Mouse (Mus musculus): ENCODE data around the gene Man2b1. TPM values are rescaled to one million over a fixed set of nuclear protein-coding genes. Genes with fewer than 3 reads are reported as not detected.

The Man2b1 gene
- 21.2 and 23.5 TPM in 2 replicates for polyA plus RNA-seq (2012; rRNA removed)

DNA sequence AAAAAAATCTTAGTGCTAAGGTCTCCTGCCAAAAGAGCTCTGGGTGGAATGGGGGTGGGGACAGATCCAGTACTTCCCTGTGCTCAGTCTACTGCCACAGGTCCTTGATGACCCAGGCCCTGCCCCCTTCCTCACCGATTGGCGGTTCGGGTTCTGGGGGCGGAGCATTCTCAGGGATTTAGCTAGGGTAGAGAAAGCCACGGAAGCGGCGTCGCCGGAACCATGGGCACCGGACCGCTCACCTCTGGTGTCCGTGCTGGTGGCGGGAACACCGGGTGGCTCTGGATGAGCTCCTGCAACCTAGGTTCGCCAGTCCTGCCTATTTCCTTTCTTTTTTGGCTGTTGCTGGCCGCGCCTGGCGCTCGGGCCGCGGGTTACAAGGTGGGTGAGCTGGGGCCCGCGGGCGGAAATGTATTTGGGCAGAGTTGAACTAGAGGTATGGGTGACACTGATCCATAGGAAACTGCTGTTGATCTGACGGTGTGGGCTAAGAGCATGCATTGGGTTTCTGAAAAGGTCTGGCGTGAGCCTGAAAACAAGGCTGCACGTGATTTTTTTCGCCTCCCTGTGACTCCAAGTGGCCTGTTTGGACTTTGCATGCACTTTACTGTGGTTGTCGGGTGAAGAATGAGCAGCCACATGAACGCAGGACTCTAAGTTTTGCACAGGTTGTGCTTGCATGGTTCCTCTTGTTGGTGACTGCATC lies at the start of gene Man2b1:
Gene Man2b1 (plus strand): TSS at position 163 of the 706 bp plus-strand sequence.

DNA sequence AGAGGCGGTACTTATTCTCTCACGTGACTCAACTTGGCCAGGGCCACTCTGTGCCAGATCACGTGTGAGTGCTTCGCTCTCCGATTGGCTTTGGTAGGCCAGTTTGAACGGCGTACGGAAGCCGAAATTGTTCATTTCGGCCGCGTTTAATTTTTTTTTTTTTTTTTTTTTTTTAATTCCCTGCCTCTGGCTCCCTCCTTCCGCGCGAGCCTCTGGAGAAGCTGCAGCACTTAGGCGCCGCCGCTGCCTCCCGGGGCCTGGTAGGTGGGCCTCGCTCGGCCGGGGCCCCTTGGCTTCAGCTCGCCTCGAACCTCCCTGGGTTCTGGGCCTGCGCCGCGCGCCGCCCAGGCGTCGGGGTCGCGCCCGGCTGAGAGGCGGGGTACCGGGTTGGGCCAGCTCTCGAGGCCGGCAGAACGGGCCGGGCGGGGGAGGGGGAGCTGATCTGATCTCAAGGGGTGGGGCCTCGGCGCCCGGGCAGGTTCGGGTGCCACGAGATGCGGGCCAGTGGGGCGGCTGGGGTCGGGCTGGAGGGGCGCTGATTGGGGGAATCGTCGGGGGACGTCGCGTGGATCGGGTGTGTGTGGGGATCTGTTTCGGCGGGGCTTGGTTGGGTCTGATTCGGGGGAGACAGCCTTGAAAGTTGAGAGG lies 46.2 kb upstream of the Man2b1 start, which contains the start of gene Tnpo2:
Gene Tnpo2 (plus strand): TSS at position 198 of the 648 bp plus-strand sequence.

DNA sequence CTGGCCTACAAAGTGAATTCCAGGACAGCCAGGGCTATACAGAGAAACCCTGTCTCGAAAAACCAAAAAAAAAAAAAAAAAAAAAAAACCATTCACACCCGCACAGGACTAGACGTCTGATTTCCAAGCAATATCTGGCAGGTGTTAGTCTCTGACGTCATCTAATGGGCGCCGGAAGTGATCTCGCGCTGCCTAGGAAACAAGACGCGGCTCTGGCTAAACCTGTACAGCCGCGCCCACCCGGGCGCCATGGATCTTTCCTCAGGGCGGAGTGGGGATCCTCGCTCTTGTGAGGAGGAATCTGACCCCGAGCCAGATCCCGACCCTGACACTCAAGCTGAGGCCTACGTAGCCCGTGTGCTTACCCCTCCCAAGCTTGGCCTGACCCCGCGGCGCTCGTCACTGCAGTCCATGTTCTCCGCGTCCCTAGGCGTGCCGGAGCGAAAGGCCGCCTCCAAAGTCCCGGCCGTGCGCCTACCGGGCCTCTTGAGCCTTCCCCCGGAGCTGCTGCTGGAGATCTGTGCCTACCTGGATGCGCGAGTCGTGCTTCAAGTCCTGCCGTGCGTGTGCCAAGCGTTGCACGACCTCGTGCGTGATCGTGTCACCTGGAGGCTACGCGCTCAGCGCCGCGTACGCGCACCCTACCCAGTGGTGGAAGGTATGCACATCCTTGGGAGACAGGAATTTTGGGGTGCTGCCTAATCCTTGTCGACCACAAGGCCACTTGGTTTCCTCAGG lies 23.0 kb upstream of the Man2b1 start, which contains the start of gene Fbxw9:
Gene Fbxw9 (plus strand): TSS at position 177 of the 738 bp plus-strand sequence.

DNA sequence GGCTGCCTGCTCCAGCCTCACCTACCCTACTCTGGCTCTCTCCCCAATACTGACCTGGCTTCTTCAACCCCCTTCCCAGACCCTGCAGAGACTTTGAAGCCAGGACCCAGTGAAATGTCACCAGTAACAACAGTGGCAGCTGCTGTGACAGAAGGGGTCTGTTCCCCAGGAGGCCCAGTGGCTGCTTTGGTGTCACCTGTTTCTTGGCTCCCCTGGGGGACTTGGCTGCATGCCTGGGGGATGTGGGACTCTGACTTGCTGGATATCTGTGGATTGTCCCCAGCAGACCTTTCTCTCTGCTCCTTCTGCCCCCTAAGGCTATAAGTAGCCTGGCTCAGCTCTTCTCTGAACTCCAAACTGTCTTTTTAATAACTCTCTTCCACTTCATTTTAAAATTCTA lies 15.1 kb upstream of the Man2b1 start, which contains the start of gene Gm5741:
Gene Gm5741 (minus strand): TSS at position 1 of the 400 bp plus-strand sequence.

DNA sequence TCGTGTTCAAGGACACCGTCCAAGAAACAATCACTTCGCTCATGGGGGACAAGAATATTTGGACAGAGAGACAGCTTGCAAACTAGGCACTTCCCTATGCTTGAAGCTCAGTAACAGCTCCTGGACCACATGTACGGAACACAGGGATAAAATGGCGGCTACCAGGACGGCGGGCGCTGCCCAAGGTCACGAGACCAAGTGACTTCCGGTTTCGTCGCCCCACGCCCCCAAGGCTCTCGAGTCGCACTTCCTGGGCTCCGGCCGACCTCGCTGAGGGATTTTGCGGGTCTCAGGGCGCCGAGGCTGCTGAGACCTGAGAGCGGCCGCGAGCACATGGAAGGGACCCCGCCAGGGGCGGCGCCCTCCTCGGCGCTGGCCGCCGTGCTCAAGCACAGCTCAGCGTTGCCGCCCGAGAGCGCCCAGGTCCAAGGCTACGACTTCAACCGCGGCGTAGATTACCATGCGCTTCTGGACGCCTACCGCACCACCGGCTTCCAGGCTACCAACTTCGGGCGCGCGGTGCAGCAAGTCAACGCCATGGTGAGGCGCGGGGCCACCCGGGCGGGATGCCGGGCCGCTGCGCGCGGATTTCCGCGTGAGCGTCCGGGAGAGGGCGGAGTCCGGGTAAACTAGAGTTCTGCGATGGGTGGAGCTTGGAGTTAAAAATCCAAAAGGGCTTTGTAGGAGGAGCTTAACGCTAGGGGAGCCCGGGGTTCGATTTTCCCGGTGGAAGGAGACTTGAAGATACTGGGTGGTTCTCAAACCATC lies 11.4 kb upstream of the Man2b1 start, which contains the start of gene Dhps:
Gene Dhps (plus strand): TSS at position 244 of the 768 bp plus-strand sequence.

DNA sequence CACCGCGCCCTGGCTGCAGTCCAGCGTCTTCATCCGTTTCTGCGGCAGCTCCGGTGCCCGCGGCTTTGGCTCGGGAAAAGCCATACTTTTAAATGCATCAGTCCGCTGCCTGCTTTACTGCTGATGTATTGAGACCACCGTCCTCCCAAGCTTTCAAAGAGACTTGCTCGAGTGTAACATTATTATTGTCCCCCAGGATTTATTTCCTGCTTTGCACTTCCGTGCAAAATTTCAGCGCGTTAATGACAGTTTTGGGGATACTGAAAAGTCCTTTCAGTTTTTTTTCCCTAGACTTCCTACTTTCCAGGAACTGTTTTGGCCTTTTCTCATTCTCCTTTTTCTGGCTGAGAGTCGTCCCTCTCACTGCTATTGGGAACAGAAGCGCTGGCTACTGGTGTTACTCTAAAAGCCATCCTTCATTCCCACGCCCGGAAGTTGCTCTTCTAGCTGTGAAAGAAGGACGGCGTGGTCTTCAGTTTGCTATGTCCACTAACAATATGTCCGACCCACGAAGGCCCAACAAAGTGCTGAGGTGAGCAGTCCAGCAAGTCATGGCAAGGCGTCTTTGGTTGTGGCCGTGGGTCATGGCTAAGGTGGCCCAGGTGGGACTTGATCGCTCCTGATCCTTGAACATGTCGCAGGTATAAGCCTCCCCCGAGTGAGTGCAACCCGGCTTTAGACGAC lies 2.4 kb upstream of the Man2b1 start, which contains the start of gene Wdr83os:
Gene Wdr83os (plus strand): TSS at position 209 of the 684 bp plus-strand sequence.

DNA sequence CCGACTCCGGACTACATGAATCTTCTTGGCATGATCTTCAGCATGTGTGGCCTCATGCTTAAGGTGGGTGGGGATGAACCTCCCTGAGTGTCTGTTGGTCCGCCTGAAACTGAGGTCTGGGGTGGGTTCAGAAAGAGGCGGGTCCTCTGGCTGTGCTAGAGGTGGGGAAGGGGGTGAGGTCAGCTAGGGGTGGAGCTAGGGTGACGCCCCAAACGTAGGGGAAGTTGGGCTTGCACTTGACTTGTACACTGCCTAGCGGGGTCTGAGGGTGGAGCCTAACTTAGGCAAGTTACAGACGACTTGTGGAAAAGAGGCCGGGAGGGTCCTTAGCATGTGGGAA lies 1.9 kb upstream of the Man2b1 start, which contains the start of gene Wdr83:
Gene Wdr83 (minus strand): TSS at position 91 of the 340 bp plus-strand sequence.

DNA sequence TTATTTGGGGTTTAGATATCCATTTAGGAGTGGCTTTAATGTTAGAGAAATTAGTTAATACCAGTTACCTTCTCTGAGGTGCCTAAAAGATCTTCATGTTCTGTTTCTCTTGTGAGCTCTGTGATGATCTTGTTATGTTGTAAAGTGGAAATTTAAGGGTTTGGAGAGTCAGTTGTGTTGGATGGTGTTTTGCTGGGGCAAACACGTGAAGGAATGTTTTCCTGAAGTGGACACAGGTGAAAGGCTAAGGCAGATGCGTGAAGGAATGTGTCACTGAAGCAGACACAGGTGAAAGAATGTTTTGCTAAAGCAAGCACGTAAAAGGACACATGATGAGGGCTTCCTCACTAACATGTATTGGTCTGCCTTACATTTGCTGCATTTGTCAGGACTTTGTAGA lies 39.9 kb downstream of the Man2b1 start, which contains the start of gene Zfp791:
Gene Zfp791 (minus strand): TSS at position 101 of the 400 bp plus-strand sequence.

Other genes with a start within 250 kb of the Man2b1 start
- gene Rad23a, start 242.6 kb upstream of the Man2b1 start, polyA plus RNA-seq (2012; rRNA removed): 52.2 and 59.0 TPM in 2 replicates
- gene Calr, start 236.3 kb upstream of the Man2b1 start, polyA plus RNA-seq (2012; rRNA removed): 521 and 537 TPM in 2 replicates
- 116 and 119 TPM in 2 replicates for gene Farsa, start 226.3 kb upstream of the Man2b1 start, polyA plus RNA-seq (2012; rRNA removed)
- 31.6 and 36.2 TPM in 2 replicates for gene Syce2, start 211.2 kb upstream of the Man2b1 start, polyA plus RNA-seq (2012; rRNA removed)
- gene Gcdh, start 189.3 kb upstream of the Man2b1 start, polyA plus RNA-seq (2012; rRNA removed): 50.4 and 56.7 TPM in 2 replicates
- 0.32 and 0.45 TPM in 2 replicates for gene Klf1, start 181.3 kb upstream of the Man2b1 start, polyA plus RNA-seq (2012; rRNA removed)
- gene Dnase2a, start 174.7 kb upstream of the Man2b1 start, polyA plus RNA-seq (2012; rRNA removed): 3.3 TPM in 2 replicates
- gene Mast1, start 145.9 kb upstream of the Man2b1 start, polyA plus RNA-seq (2012; rRNA removed): 122 and 141 TPM in 2 replicates
- 8.7 and 10.8 TPM in 2 replicates for gene Rtbdn, start 136.3 kb upstream of the Man2b1 start, polyA plus RNA-seq (2012; rRNA removed)
- gene Gm49661, start 113.8 kb upstream of the Man2b1 start, polyA plus RNA-seq (2012; rRNA removed): 0.75 TPM in 1 of 2 replicates, not detected in the other
- 668 and 713 TPM in 2 replicates for gene Prdx2, start 113.7 kb upstream of the Man2b1 start, polyA plus RNA-seq (2012; rRNA removed)
- gene Rnaseh2a, start 113.5 kb upstream of the Man2b1 start, polyA plus RNA-seq (2012; rRNA removed): 41.1 and 47.4 TPM in 2 replicates
- gene Junb, start 104.6 kb upstream of the Man2b1 start, polyA plus RNA-seq (2012; rRNA removed): 7.0 and 11.0 TPM in 2 replicates
- gene Hook2, start 92.7 kb upstream of the Man2b1 start, polyA plus RNA-seq (2012; rRNA removed): 42.6 and 48.9 TPM in 2 replicates
- 0.05 TPM in 2 replicates for gene Best2, start 68.7 kb upstream of the Man2b1 start, polyA plus RNA-seq (2012; rRNA removed)
- 218 and 220 TPM in 2 replicates for gene Asna1, start 58.0 kb upstream of the Man2b1 start, polyA plus RNA-seq (2012; rRNA removed)
- 203 and 208 TPM in 2 replicates for gene Trir, start 56.4 kb upstream of the Man2b1 start, polyA plus RNA-seq (2012; rRNA removed)
- gene Tnpo2, start 46.4 kb upstream of the Man2b1 start, polyA plus RNA-seq (2012; rRNA removed): 131 and 148 TPM in 2 replicates
- gene Fbxw9, start 23.2 kb upstream of the Man2b1 start, polyA plus RNA-seq (2012; rRNA removed): 101 and 106 TPM in 2 replicates
- 0.66 and 0.82 TPM in 2 replicates for gene Gm5741, start 15.3 kb upstream of the Man2b1 start, polyA plus RNA-seq (2012; rRNA removed)
- 79.2 and 83.7 TPM in 2 replicates for gene Dhps, start 11.5 kb upstream of the Man2b1 start, polyA plus RNA-seq (2012; rRNA removed)
- gene Wdr83os, start 2.5 kb upstream of the Man2b1 start, polyA plus RNA-seq (2012; rRNA removed): 121 and 138 TPM in 2 replicates
- gene Wdr83, start 2.0 kb upstream of the Man2b1 start, polyA plus RNA-seq (2012; rRNA removed): 70.0 and 71.1 TPM in 2 replicates
- gene Zfp791, start 39.8 kb downstream of the Man2b1 start, polyA plus RNA-seq (2012; rRNA removed): 3.2 and 3.6 TPM in 2 replicates
- gene Cks1brt, start 68.7 kb downstream of the Man2b1 start, polyA plus RNA-seq (2012; rRNA removed): not detected in 2 replicates
- gene Olfr371, start 142.7 kb downstream of the Man2b1 start, polyA plus RNA-seq (2012; rRNA removed): not detected in 2 replicates
- gene Orc6, start 216.4 kb downstream of the Man2b1 start, polyA plus RNA-seq (2012; rRNA removed): 76.3 and 77.4 TPM in 2 replicates
- gene Vps35, start 216.5 kb downstream of the Man2b1 start, polyA plus RNA-seq (2012; rRNA removed): 98.5 and 106 TPM in 2 replicates

Data from central nervous system, embryonic 18 days (tissue).